12 mouse cellular contexts compared by ENCODE assay signal in genomic region chr15:86070368-86070767, GRCm38 (mm10). TPM values are rescaled to one million over a fixed set of nuclear protein-coding genes. Genes with fewer than 3 reads are reported as not detected.
DNase-seq lines count a peak whose midpoint lies in the region; ATAC-seq and TF ChIP-seq lines count a peak whose summit lies in the region.
"Had no signal": no experiment of that assay in that cellular context is flagged by ENCODE, and none has a peak within 500 bp of the region (broad histone marks: within the 10 kb centered on the region; RNA-seq: fewer than 3 reads in every experiment).

No protein-coding gene starts in this region.

- peak overlapping the region; percentile 40 for H3K27ac ChIP-seq in forebrain, embryonic 10.5 days
- H3K27ac ChIP-seq in forebrain, embryonic 11.5 days (ENCODE audit: low read depth, low read length), result no peak overlapping the region
- peak overlapping the region; percentile 28; the same call in 1 of the 2 replicates for H3K27ac ChIP-seq in neural tube, embryonic 13.5 days (replicated peaks)
- H3K27ac ChIP-seq in hindbrain, postnatal 0 days, result peak overlapping the region; percentile 60; the same call in 1 of the 2 replicates
- peak overlapping the region; percentile 40; the same call in 1 of the 2 replicates for H3K27ac ChIP-seq in midbrain, postnatal 0 days (ENCODE audit: low read depth, low read length)

- ATAC-seq in forebrain, embryonic 11.5 days (replicated peaks; ENCODE audit: low FRiP score), result no peak
- no peak for ATAC-seq in neural tube, embryonic 13.5 days (ENCODE audit: low read depth)
- ATAC-seq in hindbrain, postnatal 0 days, result peak; percentile 56; the same call in 1 of the 2 replicates
- no peak for ATAC-seq in midbrain, postnatal 0 days (ENCODE audit: low FRiP score)

- peaks cover 5% of the 10 kb centered on the region for H3K36me3 ChIP-seq in forebrain, embryonic 10.5 days (replicated peaks)
- H3K36me3 ChIP-seq in forebrain, embryonic 11.5 days (ENCODE audit: control insufficient read depth, insufficient read depth, low read length), result no peaks in the 10 kb centered on the region
- H3K36me3 ChIP-seq in neural tube, embryonic 13.5 days, result 0 out of 2 replicates have a peak, but pooled peaks cover 5% of the 10 kb centered on the region
- H3K36me3 ChIP-seq in hindbrain, postnatal 0 days (ENCODE audit: insufficient read depth, low read length), result no peaks in the 10 kb centered on the region
- no peaks in the 10 kb centered on the region for H3K36me3 ChIP-seq in midbrain, postnatal 0 days (ENCODE audit: insufficient read depth, low read length)
- H3K36me3 ChIP-seq: midbrain, embryonic 12.5 days had no signal

- WGBS in forebrain, embryonic 10.5 days, result 57% methylated on average over 11 of the region's 11 CpGs
- WGBS in forebrain, embryonic 11.5 days, result 58% methylated on average over 11 of the region's 11 CpGs
- 60% methylated on average over 11 of the region's 11 CpGs for WGBS in neural tube, embryonic 13.5 days
- WGBS in hindbrain, postnatal 0 days, result 28% methylated on average over 11 of the region's 11 CpGs
- 42% methylated on average over 11 of the region's 11 CpGs for WGBS in midbrain, postnatal 0 days

- H3K9me3 ChIP-seq in forebrain, embryonic 10.5 days, result peaks cover 5% of the 10 kb centered on the region; the same call in 1 of the 2 replicates
- no peaks in the 10 kb centered on the region for H3K9me3 ChIP-seq in forebrain, embryonic 11.5 days (ENCODE audit: control insufficient read depth, low read length)
- no peaks in the 10 kb centered on the region for H3K9me3 ChIP-seq in neural tube, embryonic 13.5 days
- no peaks in the 10 kb centered on the region for H3K9me3 ChIP-seq in hindbrain, postnatal 0 days (ENCODE audit: low read length)
- H3K9me3 ChIP-seq in midbrain, postnatal 0 days (ENCODE audit: low read length), result no peaks in the 10 kb centered on the region
- H3K9me3 ChIP-seq: midbrain, embryonic 12.5 days had no signal

- H3K4me1 ChIP-seq in forebrain, embryonic 10.5 days, result peaks cover 42% of the 10 kb centered on the region
- peaks cover 3% of the 10 kb centered on the region; the same call in 1 of the 2 replicates for H3K4me1 ChIP-seq in forebrain, embryonic 11.5 days (replicated peaks; ENCODE audit: control insufficient read depth, insufficient read depth, low read length)
- peaks cover 65% of the 10 kb centered on the region for H3K4me1 ChIP-seq in neural tube, embryonic 13.5 days (replicated peaks)
- peaks cover 34% of the 10 kb centered on the region; the same call in 1 of the 2 replicates for H3K4me1 ChIP-seq in hindbrain, postnatal 0 days (ENCODE audit: insufficient read depth, low read length)
- no peaks in the 10 kb centered on the region; the same call in 1 of the 2 replicates for H3K4me1 ChIP-seq in midbrain, postnatal 0 days (ENCODE audit: insufficient read depth, low read length)

- no peak for DNase-seq in forebrain, embryonic 10.5 days (ENCODE audit: extremely low spot score, low spot score)
- no peak for DNase-seq in forebrain, embryonic 11.5 days (ENCODE audit: low spot score)
- no peak for DNase-seq in neural tube, embryonic 10.5 days (ENCODE audit: extremely low spot score, low spot score)
- peak; percentile 43 for DNase-seq in hindbrain, postnatal 0 days (ENCODE audit: low spot score)
- peak; percentile 32 for DNase-seq in midbrain, postnatal 0 days (ENCODE audit: low spot score)
- no peak for DNase-seq in lung, postnatal 25 days (ENCODE audit: low spot score)
- no peak for DNase-seq in frontal cortex, postnatal 25 days (ENCODE audit: low spot score in 2 of 2)
- DNase-seq: gastrocnemius, postnatal 36 days; kidney, adult 8-10 months; lung, embryonic 14.5 days had no signal

- no peaks in the 10 kb centered on the region for H3K27me3 ChIP-seq in forebrain, embryonic 10.5 days (ENCODE audit: poor library complexity, severe bottlenecking)
- no peaks in the 10 kb centered on the region for H3K27me3 ChIP-seq in forebrain, embryonic 11.5 days (ENCODE audit: control insufficient read depth, insufficient read depth, low read length)
- no peaks in the 10 kb centered on the region for H3K27me3 ChIP-seq in neural tube, embryonic 13.5 days
- H3K27me3 ChIP-seq in hindbrain, postnatal 0 days (ENCODE audit: insufficient read depth, low read length), result no peaks in the 10 kb centered on the region
- H3K27me3 ChIP-seq in midbrain, postnatal 0 days (ENCODE audit: insufficient read depth, low read length), result no peaks in the 10 kb centered on the region
- H3K27me3 ChIP-seq: midbrain, embryonic 12.5 days had no signal

- no peak overlapping the region for H3K4me3 ChIP-seq in forebrain, embryonic 10.5 days
- no peak overlapping the region for H3K4me3 ChIP-seq in forebrain, embryonic 11.5 days (ENCODE audit: low read depth, low read length)
- no peak overlapping the region for H3K4me3 ChIP-seq in neural tube, embryonic 13.5 days
- H3K4me3 ChIP-seq in hindbrain, postnatal 0 days (ENCODE audit: low read length), result no peak overlapping the region
- H3K4me3 ChIP-seq in midbrain, postnatal 0 days (ENCODE audit: low read depth, low read length), result no peak overlapping the region
- H3K4me3 ChIP-seq: midbrain, embryonic 12.5 days had no signal

- TF ChIP-seq CTCF in hindbrain, postnatal 0 days (IDR thresholded peaks at IDR 0.05; ENCODE audit: low read depth), result no peak
- TF ChIP-seq CTCF in midbrain, postnatal 0 days (IDR thresholded peaks at IDR 0.05), result no peak

- no peak overlapping the region for H3K9ac ChIP-seq in forebrain, embryonic 11.5 days (ENCODE audit: low read length)
- no peak overlapping the region for H3K9ac ChIP-seq in neural tube, embryonic 13.5 days
- no peak overlapping the region for H3K9ac ChIP-seq in hindbrain, postnatal 0 days (replicated peaks; ENCODE audit: low read length)
- no peak overlapping the region for H3K9ac ChIP-seq in midbrain, postnatal 0 days (replicated peaks; ENCODE audit: low read length, poor library complexity, severe bottlenecking)
- H3K9ac ChIP-seq: lung, embryonic 14.5 days; midbrain, embryonic 12.5 days had no signal

- no peak overlapping the region for H3K4me2 ChIP-seq in forebrain, embryonic 11.5 days (ENCODE audit: low read depth, low read length, severe bottlenecking)
- H3K4me2 ChIP-seq in neural tube, embryonic 13.5 days, result no peak overlapping the region
- no peak overlapping the region for H3K4me2 ChIP-seq in hindbrain, postnatal 0 days (ENCODE audit: low read depth, low read length)
- H3K4me2 ChIP-seq in midbrain, postnatal 0 days (ENCODE audit: low read depth, low read length, poor library complexity, severe bottlenecking), result no peak overlapping the region
- H3K4me2 ChIP-seq: lung, embryonic 14.5 days; midbrain, embryonic 12.5 days had no signal

RNA-seq across cellular contexts. Expression of gene Gramd4, which starts 12.9 kb away (rescaled TPM):
- polyA plus RNA-seq in forebrain, embryonic 10.5 days (2016; fragmentation: Nextera tagmentation; extraction: Ambion mirVana), result 13.9 and 16.2 TPM in 2 replicates
- 15.5 and 16.6 TPM in 2 replicates for polyA plus RNA-seq in forebrain, embryonic 11.5 days (2014; fragmentation: Nextera tagmentation; extraction: Ambion mirVana)
- polyA plus RNA-seq in neural tube, embryonic 13.5 days (2015; fragmentation: Nextera tagmentation; extraction: Ambion mirVana), result 32.5 TPM in 2 replicates
- total RNA-seq in hindbrain, postnatal 0 days (2014; rRNA removed), result 36.2 and 40.9 TPM in 2 replicates
- 18.6 and 19.0 TPM in 2 replicates for polyA plus RNA-seq in hindbrain, postnatal 0 days (2015; fragmentation: Nextera tagmentation; extraction: Ambion mirVana)
- total RNA-seq in midbrain, postnatal 0 days (2014; rRNA removed), result 43.4 and 47.6 TPM in 2 replicates
- 21.5 and 22.5 TPM in 2 replicates for polyA plus RNA-seq in midbrain, postnatal 0 days (2015; fragmentation: Nextera tagmentation; extraction: Ambion mirVana)

RNA-seq across cellular contexts. Expression of gene Celsr1, which starts 36.8 kb away (rescaled TPM):
- polyA plus RNA-seq in forebrain, embryonic 10.5 days (2016; fragmentation: Nextera tagmentation; extraction: Ambion mirVana), result 2.4 and 2.6 TPM in 2 replicates
- 7.3 and 7.9 TPM in 2 replicates for polyA plus RNA-seq in forebrain, embryonic 11.5 days (2014; fragmentation: Nextera tagmentation; extraction: Ambion mirVana)
- polyA plus RNA-seq in neural tube, embryonic 13.5 days (2015; fragmentation: Nextera tagmentation; extraction: Ambion mirVana), result 1.8 TPM in 2 replicates
- 16.4 and 19.4 TPM in 2 replicates for total RNA-seq in hindbrain, postnatal 0 days (2014; rRNA removed)
- 0.98 and 0.99 TPM in 2 replicates for polyA plus RNA-seq in hindbrain, postnatal 0 days (2015; fragmentation: Nextera tagmentation; extraction: Ambion mirVana)
- total RNA-seq in midbrain, postnatal 0 days (2014; rRNA removed), result 13.7 and 15.0 TPM in 2 replicates
- polyA plus RNA-seq in midbrain, postnatal 0 days (2015; fragmentation: Nextera tagmentation; extraction: Ambion mirVana), result 0.60 and 0.79 TPM in 2 replicates

Comparison
In these comparisons a context has a peak if more than half of its experiments do, and no peak if none do; other contexts are left out.
1. DNase-seq: peak in hindbrain, postnatal 0 days (single experiment) and midbrain, postnatal 0 days (single experiment); none in forebrain, embryonic 10.5 days (single experiment), forebrain, embryonic 11.5 days (single experiment), neural tube, embryonic 10.5 days (single experiment), lung, postnatal 25 days (single experiment) and frontal cortex, postnatal 25 days (0 of 2).